Mouse (Mus musculus) retina, embryonic 14.5 days (tissue): ENCODE data around the gene Rtn4rl1.

Experiments used
- DNase-seq: peaks from one replicate; pipeline ENCODE4 v3.0.0-alpha.2; 2015; ENCODE audit warnings: low spot score

Gene Rtn4rl1

GRCm38 (mm10) chr11:75193256-75194071 lies at the start of gene Rtn4rl1:
Gene Rtn4rl1 (plus strand): TSS chr11:75193783.
- DNase-seq = peak; percentile 68

- DNase-seq = no peak
These were observed 47.7 kb upstream of the Rtn4rl1 start for GRCm38 (mm10) chr11:75145841-75146240.

- peak; percentile 11 for DNase-seq
These were observed 46.3 kb upstream of the Rtn4rl1 start for GRCm38 (mm10) chr11:75147106-75147845.

- no peak for DNase-seq
These were observed 45.8 kb upstream of the Rtn4rl1 start for GRCm38 (mm10) chr11:75147846-75148168.

- no peak for DNase-seq
These were observed 45.1 kb upstream of the Rtn4rl1 start for GRCm38 (mm10) chr11:75148332-75149035.

DNA sequence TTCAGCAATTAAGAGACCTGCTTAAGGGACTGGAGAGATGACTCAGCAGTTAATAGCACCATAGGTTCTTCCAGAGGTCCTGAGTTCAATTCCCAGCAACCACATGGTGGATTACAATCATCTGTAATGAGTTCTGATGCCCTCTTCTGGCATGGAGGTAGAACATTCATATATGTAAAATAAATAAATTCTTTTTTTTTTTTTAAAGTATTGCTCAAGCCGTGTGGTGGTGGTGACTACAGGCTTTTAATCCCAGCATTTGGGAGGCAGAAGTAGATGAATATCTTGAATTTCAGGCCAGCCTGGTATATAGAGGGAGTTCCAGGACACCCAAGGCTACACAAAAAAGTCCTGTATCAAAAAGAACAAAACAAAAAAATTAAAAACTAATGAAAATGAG lies 43.2 kb upstream of the Rtn4rl1 start:
- no peak for DNase-seq

GRCm38 (mm10) chr11:75152603-75153557 lies 40.7 kb upstream of the Rtn4rl1 start:
- no peak for DNase-seq

DNA sequence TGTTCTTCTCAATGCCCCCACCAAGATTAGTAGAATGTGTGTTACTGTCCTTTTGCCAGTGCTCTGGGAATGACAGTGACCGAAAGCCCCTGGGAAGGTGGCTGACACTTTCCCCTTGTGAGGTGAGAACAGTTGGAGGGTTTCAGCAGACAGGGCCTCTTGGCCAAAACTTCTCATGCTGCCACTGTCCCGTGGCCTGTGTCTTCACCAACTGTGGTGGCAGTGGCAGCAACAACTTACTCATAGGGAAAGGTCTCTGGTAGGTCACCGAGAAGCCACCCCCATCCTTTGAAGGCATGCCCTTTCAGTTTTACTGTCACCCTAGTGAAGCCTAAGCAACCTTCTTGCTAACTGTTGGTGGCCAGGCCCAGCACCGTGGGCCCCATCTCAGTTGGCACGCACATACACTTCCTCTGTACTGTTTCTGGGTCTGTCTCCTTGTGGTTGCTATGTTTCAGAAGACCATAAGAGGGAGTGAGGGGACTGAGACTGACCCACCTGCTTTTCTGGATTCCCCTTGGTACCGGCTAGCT lies 39.5 kb upstream of the Rtn4rl1 start:
- no peak for DNase-seq

DNA sequence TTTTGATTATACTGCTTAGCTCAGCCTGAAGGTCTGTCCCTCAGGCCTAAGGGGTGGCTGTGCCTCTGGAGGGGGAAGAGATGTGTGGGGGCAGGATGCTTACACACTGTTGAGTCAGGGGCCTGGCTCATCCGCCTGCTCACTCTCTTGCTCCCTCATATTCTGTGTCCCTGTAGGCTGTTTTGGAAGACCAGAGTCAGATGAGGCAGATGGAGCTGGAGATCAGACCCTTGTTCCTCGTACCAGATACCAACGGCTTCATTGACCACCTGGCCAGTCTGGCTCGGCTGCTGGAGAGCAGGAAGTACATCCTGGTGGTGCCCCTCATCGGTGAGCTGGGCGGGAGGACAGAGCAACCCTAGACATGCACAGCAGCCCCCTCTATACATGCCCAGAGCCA lies 37.6 kb upstream of the Rtn4rl1 start:
- no peak for DNase-seq

DNA sequence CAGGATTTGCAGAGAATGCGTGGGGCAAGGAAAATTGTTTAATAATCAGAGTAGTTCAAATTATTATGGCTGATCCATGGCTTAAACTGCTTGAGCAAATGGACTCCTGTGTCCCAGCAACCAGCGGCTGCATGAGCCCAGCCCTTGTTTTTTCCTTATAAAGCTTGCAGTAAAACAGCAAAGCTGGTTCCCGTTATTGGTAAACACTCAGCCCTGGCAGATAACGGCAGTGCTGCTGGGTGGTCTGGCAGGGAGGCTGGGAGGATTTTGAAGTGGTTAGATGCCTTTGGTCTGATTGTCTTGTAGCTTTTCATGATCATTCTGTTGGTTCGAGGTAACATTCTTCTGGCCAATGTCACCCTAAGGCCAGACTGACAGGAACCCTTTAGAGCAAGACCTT lies 37.2 kb upstream of the Rtn4rl1 start:
- DNase-seq = no peak

DNA sequence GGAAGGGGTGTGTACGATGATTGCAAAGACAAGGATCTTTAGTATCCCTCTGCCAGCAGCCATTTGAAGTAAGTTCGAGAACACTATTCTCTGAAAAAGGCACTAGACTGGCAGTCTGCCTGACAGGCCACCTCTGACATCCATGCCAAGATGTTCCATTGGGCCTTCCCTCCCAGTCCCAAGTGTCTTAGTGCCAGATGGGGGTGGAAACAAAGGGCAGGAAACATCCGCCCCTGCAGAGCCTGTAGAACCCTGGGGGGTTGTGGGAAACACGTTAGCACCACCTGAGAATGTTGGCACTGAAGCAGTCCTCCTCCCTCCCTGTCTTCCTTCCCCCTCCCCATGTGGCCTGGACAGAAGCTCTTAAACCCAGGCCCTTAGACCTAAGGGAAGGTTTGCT lies 36.5 kb upstream of the Rtn4rl1 start:
- DNase-seq = no peak

DNA sequence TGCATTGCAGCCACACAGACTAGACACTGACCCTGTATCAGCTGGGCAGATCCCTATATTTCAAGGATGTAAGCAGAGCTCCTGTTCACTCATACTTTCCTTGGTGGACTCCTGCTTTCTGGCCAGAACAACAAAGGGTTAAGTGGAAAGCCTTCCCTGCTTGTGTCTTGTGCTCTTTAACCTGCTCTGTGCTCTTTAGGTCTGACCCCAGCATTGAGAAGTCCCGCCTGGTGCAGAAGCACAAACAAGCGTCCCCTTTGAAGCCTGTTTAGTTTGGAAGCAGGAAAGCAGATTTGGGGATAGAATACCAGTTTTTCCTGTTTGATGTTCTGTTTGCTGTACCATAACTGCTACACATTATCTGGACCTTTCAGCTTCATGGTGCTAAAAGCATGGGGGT lies 35.7 kb upstream of the Rtn4rl1 start:
- no peak for DNase-seq

- DNase-seq = no peak
These were observed 35.2 kb upstream of the Rtn4rl1 start for GRCm38 (mm10) chr11:75158432-75158831.

GRCm38 (mm10) chr11:75159564-75159963 lies 34.0 kb upstream of the Rtn4rl1 start:
- peak; percentile 23 for DNase-seq

- no peak for DNase-seq
These were observed 32.6 kb upstream of the Rtn4rl1 start for GRCm38 (mm10) chr11:75160954-75161353.

DNA sequence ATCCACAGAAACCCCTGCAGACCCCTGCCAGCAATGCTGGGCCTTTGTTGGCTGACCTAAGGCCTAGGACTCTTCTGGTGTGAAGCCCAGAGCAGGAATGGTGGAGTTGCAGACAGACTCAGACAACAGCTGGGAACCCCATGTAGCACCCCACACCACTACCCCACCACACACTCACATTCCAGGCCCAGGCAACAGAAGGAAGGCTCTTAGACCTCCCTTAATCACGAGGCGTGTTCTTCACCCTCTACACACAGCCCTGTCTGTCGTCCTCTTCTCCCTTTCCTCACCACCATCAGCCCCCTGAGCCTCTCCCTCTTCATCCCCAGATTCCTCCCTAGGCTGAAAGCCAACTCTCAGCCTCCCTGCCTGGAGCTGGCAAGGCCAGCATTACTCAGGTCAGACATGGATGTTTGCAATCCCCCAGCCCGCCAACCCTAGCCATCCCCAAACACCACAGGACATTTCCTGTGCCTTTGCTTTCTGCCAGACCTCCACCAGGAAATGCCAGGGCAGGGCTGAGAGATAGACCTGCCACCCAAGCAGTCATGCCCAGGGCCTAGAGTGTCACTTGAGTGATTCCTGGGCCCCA lies 32.1 kb upstream of the Rtn4rl1 start:
- DNase-seq = no peak

DNA sequence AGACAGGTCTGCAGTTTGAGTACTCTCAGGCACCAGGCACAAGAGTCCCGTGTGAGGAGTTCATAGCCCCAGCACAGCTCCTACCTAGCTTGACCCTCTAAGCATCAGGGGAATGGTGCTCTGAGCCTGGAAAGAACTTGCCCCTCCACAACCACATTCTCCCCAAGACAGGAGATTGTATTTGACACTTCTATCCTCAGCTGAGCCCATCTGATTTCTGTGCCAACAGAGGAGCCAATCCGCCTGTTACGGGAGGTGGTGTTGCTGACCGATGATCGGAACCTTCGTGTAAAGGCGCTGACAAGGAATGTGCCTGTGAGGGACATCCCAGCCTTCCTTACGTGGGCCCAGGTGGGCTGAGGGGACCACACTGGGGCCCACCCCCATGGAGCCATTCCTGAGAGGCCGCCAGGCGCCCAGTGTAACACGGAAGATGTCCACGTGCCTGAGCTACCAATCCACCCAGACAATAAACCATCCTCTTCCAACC lies 30.9 kb upstream of the Rtn4rl1 start:
- no peak for DNase-seq

DNA sequence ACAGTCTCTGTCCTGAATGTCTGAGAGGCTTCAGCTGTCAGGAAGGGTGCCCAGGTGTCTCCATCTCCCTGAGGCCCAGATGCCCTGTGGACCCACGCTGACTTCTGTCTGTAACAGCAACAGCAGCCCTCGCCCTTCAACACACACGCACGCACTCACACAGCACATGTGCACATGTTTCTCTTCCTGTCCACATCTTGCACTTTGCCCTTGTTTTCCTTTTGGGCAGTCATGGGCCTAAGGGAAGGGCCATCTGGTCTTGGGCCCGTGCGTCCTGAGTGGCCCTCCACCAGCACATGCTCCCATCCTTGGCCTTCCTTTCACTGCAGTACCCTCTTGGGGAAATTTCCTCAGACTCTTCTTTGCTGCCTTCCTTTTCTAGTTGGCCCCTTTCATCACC lies 30.2 kb upstream of the Rtn4rl1 start:
- DNase-seq = no peak

GRCm38 (mm10) chr11:75164051-75164450 lies 29.5 kb upstream of the Rtn4rl1 start:
- no peak for DNase-seq

DNA sequence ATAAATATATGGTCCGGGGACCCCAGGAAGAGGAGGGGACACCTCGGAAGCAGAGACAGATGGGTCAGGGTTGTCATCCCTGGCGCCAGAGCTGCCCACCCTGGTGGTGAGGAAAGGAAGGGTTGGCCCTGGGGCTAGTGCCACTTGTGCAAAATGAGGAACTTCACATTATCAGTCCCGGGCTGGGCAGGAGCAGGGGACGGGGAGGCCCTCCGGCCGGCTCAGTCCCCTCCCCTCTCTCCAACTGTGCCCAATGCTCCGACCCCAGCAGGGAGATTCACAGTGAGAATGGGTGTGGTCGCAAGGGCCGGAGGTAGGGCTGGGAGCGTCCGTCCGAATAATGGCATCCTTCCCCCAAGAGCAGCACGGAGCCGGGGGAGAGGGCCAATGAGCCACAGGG lies 28.8 kb upstream of the Rtn4rl1 start:
- no peak for DNase-seq
